8 mouse cellular contexts compared by ENCODE assay signal in genomic region chr1:161976255-161977182, GRCm38 (mm10). TPM values are rescaled to one million over a fixed set of nuclear protein-coding genes. Genes with fewer than 3 reads are reported as not detected.
DNase-seq lines count a peak whose midpoint lies in the region; ATAC-seq and TF ChIP-seq lines count a peak whose summit lies in the region.

No protein-coding gene starts in this region.

- peak; percentile 92 for TF ChIP-seq CTCF in liver, embryonic 14.5 days (IDR thresholded peaks at IDR 0.05; ENCODE audit: low read depth)
- TF ChIP-seq CTCF in stomach, postnatal 0 days (IDR thresholded peaks at IDR 0.05; ENCODE audit: low read depth) = peak; percentile 99

- 40% methylated on average over 16 of the region's 16 CpGs for WGBS in heart, embryonic 13.5 days
- WGBS in liver, embryonic 14.5 days (ENCODE audit: insufficient replicate concordance) = 41% methylated on average over 16 of the region's 16 CpGs
- 53% methylated on average over 16 of the region's 16 CpGs for WGBS in neural tube, embryonic 12.5 days
- WGBS in stomach, postnatal 0 days = 36% methylated on average over 16 of the region's 16 CpGs

- H3K27ac ChIP-seq in brown adipose tissue, adult 24 weeks (replicated peaks; ENCODE audit: low read depth, low read length) = 0 out of 2 replicates have a peak overlapping the region, but pooled peaks have one; percentile 10
- no peak overlapping the region for H3K27ac ChIP-seq in heart, embryonic 13.5 days (replicated peaks)
- no peak overlapping the region for H3K27ac ChIP-seq in liver, embryonic 14.5 days
- no peak overlapping the region for H3K27ac ChIP-seq in neural tube, embryonic 12.5 days
- peak overlapping the region; percentile 20; the same call in 1 of the 2 replicates for H3K27ac ChIP-seq in stomach, postnatal 0 days (replicated peaks)

- H3K36me3 ChIP-seq in heart, embryonic 13.5 days = no peaks in the 10 kb centered on the region
- no peaks in the 10 kb centered on the region for H3K36me3 ChIP-seq in liver, embryonic 14.5 days (replicated peaks; ENCODE audit: control insufficient read depth, insufficient read depth, low read depth)
- no peaks in the 10 kb centered on the region for H3K36me3 ChIP-seq in neural tube, embryonic 12.5 days
- no peaks in the 10 kb centered on the region for H3K36me3 ChIP-seq in stomach, postnatal 0 days (ENCODE audit: control insufficient read depth, insufficient read depth, low read length)

- no peaks in the 10 kb centered on the region for H3K27me3 ChIP-seq in heart, embryonic 13.5 days (replicated peaks)
- H3K27me3 ChIP-seq in liver, embryonic 14.5 days (ENCODE audit: control insufficient read depth, insufficient read depth, low read length) = no peaks in the 10 kb centered on the region
- H3K27me3 ChIP-seq in neural tube, embryonic 12.5 days (replicated peaks) = no peaks in the 10 kb centered on the region
- no peaks in the 10 kb centered on the region for H3K27me3 ChIP-seq in stomach, postnatal 0 days (ENCODE audit: control insufficient read depth, insufficient read depth, low read length)

- H3K4me2 ChIP-seq in heart, embryonic 13.5 days = peak overlapping the region; percentile 38; the same call in 1 of the 2 replicates
- H3K4me2 ChIP-seq in liver, embryonic 14.5 days (ENCODE audit: low read depth) = peak overlapping the region; percentile 6; the same call in 1 of the 2 replicates
- no peak overlapping the region for H3K4me2 ChIP-seq in neural tube, embryonic 12.5 days (replicated peaks)
- 0 out of 2 replicates have a peak overlapping the region, but pooled peaks have one; percentile 3 for H3K4me2 ChIP-seq in stomach, postnatal 0 days (replicated peaks; ENCODE audit: low read depth)

- no peak for ATAC-seq in heart, embryonic 13.5 days (ENCODE audit: extremely low read depth, insufficient number of reproducible peaks, low FRiP score, low TSS enrichment)
- peak; percentile 66 for ATAC-seq in liver, embryonic 14.5 days (ENCODE audit: insufficient read depth)
- ATAC-seq in neural tube, embryonic 12.5 days (ENCODE audit: low FRiP score, low read depth) = peak; percentile 67
- ATAC-seq in stomach, postnatal 0 days (ENCODE audit: low FRiP score, low TSS enrichment) = peak; percentile 83

- TF ChIP-seq EP300 in liver, embryonic 14.5 days (IDR thresholded peaks at IDR 0.05; ENCODE audit: low read depth) = no peak
- no peak for TF ChIP-seq EP300 in stomach, postnatal 0 days (optimal IDR thresholded peaks at IDR 0.05)

- H3K4me1 ChIP-seq in brown adipose tissue, adult 24 weeks (ENCODE audit: control insufficient read depth, insufficient read depth, insufficient read length, low read length) = no peaks in the 10 kb centered on the region
- H3K4me1 ChIP-seq in heart, embryonic 13.5 days = peaks cover 10% of the 10 kb centered on the region
- H3K4me1 ChIP-seq in liver, embryonic 14.5 days (replicated peaks; ENCODE audit: control insufficient read depth in 2 of 2, insufficient read depth in 2 of 2, low read length in 1 of 2) = peaks cover 0 to 9% of the 10 kb centered on the region in 2 experiments; a peak in 1 of 4 replicates
- H3K4me1 ChIP-seq in neural tube, embryonic 12.5 days = no peaks in the 10 kb centered on the region
- peaks cover 3% of the 10 kb centered on the region for H3K4me1 ChIP-seq in stomach, postnatal 0 days (replicated peaks; ENCODE audit: control insufficient read depth, insufficient read depth)

- H3K9ac ChIP-seq in heart, embryonic 13.5 days = peak overlapping the region; percentile 50; the same call in 1 of the 2 replicates
- no peak overlapping the region for H3K9ac ChIP-seq in liver, embryonic 14.5 days (replicated peaks)
- H3K9ac ChIP-seq in neural tube, embryonic 12.5 days = no peak overlapping the region; the same call in 1 of the 2 replicates
- no peak overlapping the region for H3K9ac ChIP-seq in stomach, postnatal 0 days (ENCODE audit: low read length)

- peak; percentile 66 to 80 for DNase-seq in CD8-positive naive resting alpha-beta T cell, adult 2 months (ENCODE audit: low read depth in 2 of 2, low spot score in 2 of 2)
- peak; percentile 30 for DNase-seq in fat pad, adult 2 months (ENCODE audit: extremely low read depth, low read depth, low spot score)
- DNase-seq in kidney, postnatal 14 days = peak; percentile 87
- peak; percentile 61 to 76 (median 68) for DNase-seq in liver, embryonic 14.5 days (ENCODE audit: low read depth in 3 of 3, low spot score in 3 of 3)
- DNase-seq in stomach, postnatal 0 days (ENCODE audit: low spot score) = peak; percentile 79

- H3K4me3 ChIP-seq in brown adipose tissue, adult 24 weeks (ENCODE audit: insufficient read depth, low read depth, low read length) = no peak overlapping the region
- 0 out of 2 replicates have a peak overlapping the region, but pooled peaks have one; percentile 3 for H3K4me3 ChIP-seq in heart, embryonic 13.5 days
- H3K4me3 ChIP-seq in liver, embryonic 14.5 days (ENCODE audit: insufficient read depth in 1 of 2, low read depth in 2 of 2, low read length in 2 of 2) = no peak overlapping the region
- H3K4me3 ChIP-seq in neural tube, embryonic 12.5 days = no peak overlapping the region
- H3K4me3 ChIP-seq in stomach, postnatal 0 days (ENCODE audit: low read depth, low read length) = no peak overlapping the region

- no peaks in the 10 kb centered on the region for H3K9me3 ChIP-seq in heart, embryonic 13.5 days
- no peaks in the 10 kb centered on the region for H3K9me3 ChIP-seq in liver, embryonic 14.5 days (ENCODE audit: control insufficient read depth, low read length)
- H3K9me3 ChIP-seq in neural tube, embryonic 12.5 days = no peaks in the 10 kb centered on the region
- H3K9me3 ChIP-seq in stomach, postnatal 0 days (ENCODE audit: control insufficient read depth, low read length) = no peaks in the 10 kb centered on the region

RNA-seq across cellular contexts. Expression of gene 4930558K02Rik, which starts 2.9 kb away (rescaled TPM):
- not detected in 2 replicates for polyA plus RNA-seq in brown adipose tissue, adult 24 weeks (2012; ENCODE audit: insufficient read depth, insufficient read length, missing spikeins)
- polyA plus RNA-seq in heart, embryonic 13.5 days (2015; fragmentation: Nextera tagmentation; extraction: Ambion mirVana) = not detected in 2 replicates
- not detected in 2 replicates for polyA plus RNA-seq in liver, embryonic 14.5 days (2012; rRNA removed)
- polyA plus RNA-seq in liver, embryonic 14.5 days (2014; fragmentation: Nextera tagmentation; extraction: Ambion mirVana) = not detected in 2 replicates
- polyA plus RNA-seq in neural tube, embryonic 12.5 days (2016; fragmentation: Nextera tagmentation; extraction: Ambion mirVana) = not detected in 2 replicates
- not detected in 2 replicates for polyA plus RNA-seq in stomach, postnatal 0 days (2015; fragmentation: Nextera tagmentation; extraction: Ambion mirVana)

RNA-seq across cellular contexts. Expression of gene Pigc, which starts 7.5 kb away (rescaled TPM):
- 7.6 and 11.4 TPM in 2 replicates for polyA plus RNA-seq in brown adipose tissue, adult 24 weeks (2012; ENCODE audit: insufficient read depth, insufficient read length, missing spikeins)
- 24.0 and 25.0 TPM in 2 replicates for polyA plus RNA-seq in heart, embryonic 13.5 days (2015; fragmentation: Nextera tagmentation; extraction: Ambion mirVana)
- polyA plus RNA-seq in liver, embryonic 14.5 days (2012; rRNA removed) = 6.3 and 6.5 TPM in 2 replicates
- 9.2 and 12.4 TPM in 2 replicates for polyA plus RNA-seq in liver, embryonic 14.5 days (2014; fragmentation: Nextera tagmentation; extraction: Ambion mirVana)
- 34.9 and 35.7 TPM in 2 replicates for polyA plus RNA-seq in neural tube, embryonic 12.5 days (2016; fragmentation: Nextera tagmentation; extraction: Ambion mirVana)
- polyA plus RNA-seq in stomach, postnatal 0 days (2015; fragmentation: Nextera tagmentation; extraction: Ambion mirVana) = 29.5 and 29.9 TPM in 2 replicates

Comparison
In these comparisons a context has a peak if more than half of its experiments do, and no peak if none do; other contexts are left out.
1. DNase-seq: peak in every context shown above with its lines; median percentile 87 in kidney, postnatal 14 days; 79 in stomach, postnatal 0 days; 73 in CD8-positive naive resting alpha-beta T cell, adult 2 months; 68 in liver, embryonic 14.5 days; 30 in fat pad, adult 2 months.
2. H3K27ac ChIP-seq: peak in brown adipose tissue, adult 24 weeks (single experiment) and stomach, postnatal 0 days (single experiment); none in heart, embryonic 13.5 days (single experiment), liver, embryonic 14.5 days (single experiment) and neural tube, embryonic 12.5 days (single experiment).